Mouse (Mus musculus) stomach, embryonic 16.5 days (tissue): ENCODE measurements around the gene Nme8. TPM values are rescaled to one million over a fixed set of nuclear protein-coding genes. Genes with fewer than 3 reads are reported as not detected.

Source experiments
- ATAC-seq: fragments of 200-750 bp; cut with Nextera tagmentation; 2 replicates; pipeline ENCODE4 v1.8.0; 2017; ENCODE audit warnings: moderate number of reproducible peaks, moderate TSS enrichment; ENCODE audit not compliant: insufficient read depth, low FRiP score
- H3K27ac ChIP-seq: fragments of 300-500 bp; sonication (generic); 2 replicates; pipeline ENCODE4 v1.5.1; 2014; ENCODE audit warnings: low read length
- H3K27me3 ChIP-seq: fragments of 300-500 bp; sonication (generic); 2 replicates; pipeline ENCODE4 v1.6.1; 2014; ENCODE audit warnings: low read length, control low read depth, mixed read lengths; ENCODE audit not compliant: control insufficient read depth, insufficient read depth
- H3K36me3 ChIP-seq: fragments of 300-500 bp; sonication (generic); 2 replicates; pipeline ENCODE4 v1.6.1; 2014; ENCODE audit warnings: low read length; ENCODE audit not compliant: control insufficient read depth, insufficient read depth
- H3K4me1 ChIP-seq: fragments of 300-500 bp; sonication (generic); 2 replicates; pipeline ENCODE4 v1.6.1; 2014; ENCODE audit warnings: low read length, control low read depth, mixed read lengths; ENCODE audit not compliant: control insufficient read depth, insufficient read depth
- H3K4me2 ChIP-seq: fragments of 300-500 bp; sonication (generic); 2 replicates; pipeline ENCODE4 v1.6.1; 2014; ENCODE audit warnings: low read depth, low read length, mixed read lengths
- H3K4me3 ChIP-seq: fragments of 300-500 bp; sonication (generic); replicated peaks from 2 replicates; pipeline ENCODE4 v1.5.1; 2014; ENCODE audit warnings: mild to moderate bottlenecking, low read length
- H3K9ac ChIP-seq: fragments of 300-500 bp; sonication (generic); 2 replicates; pipeline ENCODE4 v1.6.1; 2014; ENCODE audit warnings: low read length
- H3K9me3 ChIP-seq: fragments of 300-500 bp; sonication (generic); replicated peaks from 2 replicates; pipeline ENCODE4 v1.6.1; 2016; ENCODE audit warnings: low read length, control low read depth; ENCODE audit not compliant: control insufficient read depth
- WGBS: fragments of 180-500 bp; shearing (Covaris S2); extraction: QIAGEN DNeasy Blood & Tissue Kit; methylation state at CpG from one replicate; pipeline ENCODE4 v1.1.7; 2014; 5-methylcytosine and 5-hydroxymethylcytosine counted together
- polyA plus RNA-seq: library from polyadenylated mRNA; unstranded; fragments of >200 nt; fragmentation: Nextera tagmentation; extraction: Ambion mirVana; gene quantifications from 2 replicates; pipeline ENCODE4 v1.2.1, GENCODE M21; 2015

Nme8 gene
- not detected in 2 replicates for polyA plus RNA-seq

- ATAC-seq, result no peak
- no peak within 1 kb of the TSS for H3K4me2 ChIP-seq
- no peak within 1 kb of the TSS for H3K4me3 ChIP-seq
- H3K36me3 ChIP-seq, result no peaks in the 10 kb centered on the region
- H3K4me1 ChIP-seq, result no peaks in the 10 kb centered on the region
- 19% methylated on average over 7 of the region's 7 CpGs for WGBS
- no peaks in the 10 kb centered on the region for H3K27me3 ChIP-seq
- H3K9me3 ChIP-seq, result no peaks in the 10 kb centered on the region
- no peak within 1 kb of the TSS for H3K27ac ChIP-seq
- no peak within 1 kb of the TSS for H3K9ac ChIP-seq
Measured at GRCm38 (mm10) chr13:19697790-19698189, at the start of gene Nme8. Gene Nme8 (minus strand): TSS chr13:19697794.

GRCm38 (mm10) chr13:19745741-19746140 is 48.1 kb upstream of the Nme8 start:
- WGBS, result 38% methylated on average over 2 of the region's 2 CpGs
- H3K4me2 ChIP-seq, result no peak overlapping the region
- ATAC-seq, result no peak

GRCm38 (mm10) chr13:19744536-19744935 is 46.9 kb upstream of the Nme8 start:
- H3K9ac ChIP-seq, result no peak overlapping the region
- H3K27me3 ChIP-seq, result no peaks in the 10 kb centered on the region
- no peaks in the 10 kb centered on the region for H3K4me1 ChIP-seq
- H3K27ac ChIP-seq, result no peak overlapping the region
- ATAC-seq, result no peak
- H3K9me3 ChIP-seq, result no peaks in the 10 kb centered on the region
- no peak overlapping the region for H3K4me3 ChIP-seq
- no peaks in the 10 kb centered on the region for H3K36me3 ChIP-seq
- no peak overlapping the region for H3K4me2 ChIP-seq
- 87% methylated on average over 5 of the region's 5 CpGs for WGBS

More at GRCm38 (mm10) chr13:19745741-19746140, 48.1 kb upstream of the Nme8 start:
- H3K36me3 ChIP-seq, result no peaks in the 10 kb centered on the region
- H3K27me3 ChIP-seq, result no peaks in the 10 kb centered on the region
- no peaks in the 10 kb centered on the region for H3K9me3 ChIP-seq
- no peak overlapping the region for H3K4me3 ChIP-seq
- H3K27ac ChIP-seq, result no peak overlapping the region
- no peaks in the 10 kb centered on the region for H3K4me1 ChIP-seq
- no peak overlapping the region for H3K9ac ChIP-seq

- no peak for ATAC-seq
- H3K9ac ChIP-seq, result no peak overlapping the region
Measured at GRCm38 (mm10) chr13:19734597-19734996, 37.0 kb upstream of the Nme8 start.

GRCm38 (mm10) chr13:19730826-19731225 is 33.2 kb upstream of the Nme8 start:
- no peak overlapping the region for H3K27ac ChIP-seq
- H3K4me2 ChIP-seq, result no peak overlapping the region
- no peaks in the 10 kb centered on the region for H3K27me3 ChIP-seq
- H3K4me1 ChIP-seq, result no peaks in the 10 kb centered on the region
- H3K9ac ChIP-seq, result no peak overlapping the region
- H3K9me3 ChIP-seq, result no peaks in the 10 kb centered on the region
- no peak for ATAC-seq
- WGBS, result 67% methylated on average over 2 of the region's 2 CpGs
- no peaks in the 10 kb centered on the region for H3K36me3 ChIP-seq
- H3K4me3 ChIP-seq, result no peak overlapping the region

More at GRCm38 (mm10) chr13:19734597-19734996, 37.0 kb upstream of the Nme8 start:
- Histone ChIP-seq H3K27me3 (no peaks in the 10 kb centered on the region), H3K36me3 (no peaks in the 10 kb centered on the region), H3K4me2 (no peak overlapping the region), H3K27ac (no peak overlapping the region), H3K4me1 (no peaks in the 10 kb centered on the region), H3K9me3 (no peaks in the 10 kb centered on the region), H3K4me3 (no peak overlapping the region)
- 85% methylated on average over 5 of the region's 5 CpGs for WGBS

GRCm38 (mm10) chr13:19718954-19719353 is 21.4 kb upstream of the Nme8 start:
- H3K9ac ChIP-seq, result no peak overlapping the region
- H3K4me3 ChIP-seq, result no peak overlapping the region
- H3K27me3 ChIP-seq, result no peaks in the 10 kb centered on the region
- ATAC-seq, result no peak
- H3K4me1 ChIP-seq, result no peaks in the 10 kb centered on the region
- H3K9me3 ChIP-seq, result no peaks in the 10 kb centered on the region
- H3K36me3 ChIP-seq, result no peaks in the 10 kb centered on the region
- no peak overlapping the region for H3K4me2 ChIP-seq
- WGBS, result 44% methylated on average over 5 of the region's 5 CpGs
- H3K27ac ChIP-seq, result no peak overlapping the region

- H3K9ac ChIP-seq, result no peak overlapping the region
- H3K4me3 ChIP-seq, result no peak overlapping the region
- no peak overlapping the region for H3K27ac ChIP-seq
- no peaks in the 10 kb centered on the region for H3K36me3 ChIP-seq
- no peaks in the 10 kb centered on the region for H3K4me1 ChIP-seq
- H3K27me3 ChIP-seq, result no peaks in the 10 kb centered on the region
- no peak overlapping the region for H3K4me2 ChIP-seq
- H3K9me3 ChIP-seq, result no peaks in the 10 kb centered on the region
- 86% methylated on average over 2 of the region's 2 CpGs for WGBS
- no peak for ATAC-seq
Measured at GRCm38 (mm10) chr13:19717201-19717600, 19.6 kb upstream of the Nme8 start.

- no peak for ATAC-seq
- 62% methylated on average over 4 of the region's 4 CpGs for WGBS
Measured at GRCm38 (mm10) chr13:19703806-19704205, 6.2 kb upstream of the Nme8 start.

GRCm38 (mm10) chr13:19701443-19702078 is 4.0 kb upstream of the Nme8 start:
- H3K27me3 ChIP-seq, result no peaks in the 10 kb centered on the region
- 65% methylated on average over 11 of the region's 11 CpGs for WGBS
- H3K9ac ChIP-seq, result no peak overlapping the region
- H3K4me1 ChIP-seq, result no peaks in the 10 kb centered on the region
- no peak overlapping the region for H3K4me2 ChIP-seq
- no peaks in the 10 kb centered on the region for H3K36me3 ChIP-seq
- no peak overlapping the region for H3K27ac ChIP-seq
- ATAC-seq, result no peak
- H3K9me3 ChIP-seq, result no peaks in the 10 kb centered on the region
- no peak overlapping the region for H3K4me3 ChIP-seq

More at GRCm38 (mm10) chr13:19703806-19704205, 6.2 kb upstream of the Nme8 start:
- no peak overlapping the region for H3K27ac ChIP-seq
- no peaks in the 10 kb centered on the region for H3K36me3 ChIP-seq
- H3K4me1 ChIP-seq, result no peaks in the 10 kb centered on the region
- H3K27me3 ChIP-seq, result no peaks in the 10 kb centered on the region
- H3K4me3 ChIP-seq, result no peak overlapping the region
- H3K9ac ChIP-seq, result no peak overlapping the region
- no peaks in the 10 kb centered on the region for H3K9me3 ChIP-seq
- H3K4me2 ChIP-seq, result no peak overlapping the region
